Mouse (Mus musculus) cerebellum, postnatal 4 days (tissue): ENCODE measurements around the gene Vmn2r93.

ENCODE experiments used
- DNase-seq, 2 experiments: peaks; one replicate each; pipeline ENCODE4 v3.0.0; 2022; ENCODE audit warnings: low spot score in 2 of 2, mixed read lengths in 1 of 2

Gene Vmn2r93

DNA sequence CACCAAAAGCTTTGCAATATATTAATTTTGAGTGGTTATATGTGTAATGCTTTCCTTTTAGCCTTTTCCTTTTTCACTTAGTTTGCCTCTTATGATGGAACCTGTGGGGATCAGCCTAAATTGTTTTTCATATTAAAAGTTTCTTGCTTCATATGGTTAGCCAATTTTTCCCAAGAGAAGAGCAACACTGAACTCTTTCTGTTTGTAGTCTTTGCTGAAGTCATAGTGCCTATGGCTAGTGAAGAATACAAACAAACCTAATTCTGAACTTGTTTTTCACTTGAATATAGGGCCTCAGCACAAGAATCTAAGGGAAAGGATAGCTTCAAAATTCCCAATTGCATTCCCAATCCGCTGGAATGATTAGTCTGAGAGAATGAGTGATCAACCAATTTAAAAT is at the start of gene Vmn2r93:
TSS of gene Vmn2r93 (plus strand) at position 301 of the 400 bp plus-strand sequence.
- DNase-seq = no peak

DNA sequence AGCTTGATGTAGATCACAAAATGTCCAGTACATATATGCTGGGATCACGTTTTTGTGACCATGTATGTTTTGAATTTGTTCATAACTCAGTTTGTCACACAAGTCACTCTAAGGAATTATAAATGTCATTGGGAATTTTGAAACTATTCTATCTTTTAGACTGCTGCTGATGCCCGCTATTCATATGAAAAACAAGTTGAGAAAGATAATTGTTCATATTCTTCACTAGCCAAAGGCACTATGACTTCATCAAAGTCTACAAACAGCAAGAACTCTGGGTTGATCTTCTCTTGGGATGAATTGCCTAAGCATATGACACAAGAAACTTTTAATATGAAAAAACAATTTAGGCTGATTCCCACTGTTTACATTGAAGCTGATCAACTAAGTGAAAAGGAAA is 20.2 kb upstream of the Vmn2r93 start, which contains the start of gene Vmn2r94:
TSS of gene Vmn2r94 (minus strand) at position 101 of the 400 bp plus-strand sequence.
- DNase-seq = no peak

DNA sequence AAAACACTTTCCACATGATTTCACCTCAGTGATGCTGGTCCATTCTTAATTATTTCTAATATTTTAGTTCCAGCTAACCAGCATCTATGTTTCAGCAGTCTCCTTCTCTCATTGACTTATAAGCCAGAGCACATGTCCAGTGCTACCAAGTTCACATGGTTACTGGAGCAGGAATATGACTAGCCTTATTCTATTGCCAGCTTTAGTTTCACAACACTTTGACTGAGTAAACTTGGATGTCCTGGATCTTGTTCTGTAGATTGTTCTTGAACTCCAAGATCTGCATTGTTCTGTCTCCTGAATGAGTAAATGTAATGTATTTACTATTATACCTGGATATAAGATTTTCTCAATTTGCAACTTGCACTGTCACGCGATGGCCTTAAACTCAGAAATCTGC is 25.1 kb downstream of the Vmn2r93 start:
- DNase-seq = no peak

DNA sequence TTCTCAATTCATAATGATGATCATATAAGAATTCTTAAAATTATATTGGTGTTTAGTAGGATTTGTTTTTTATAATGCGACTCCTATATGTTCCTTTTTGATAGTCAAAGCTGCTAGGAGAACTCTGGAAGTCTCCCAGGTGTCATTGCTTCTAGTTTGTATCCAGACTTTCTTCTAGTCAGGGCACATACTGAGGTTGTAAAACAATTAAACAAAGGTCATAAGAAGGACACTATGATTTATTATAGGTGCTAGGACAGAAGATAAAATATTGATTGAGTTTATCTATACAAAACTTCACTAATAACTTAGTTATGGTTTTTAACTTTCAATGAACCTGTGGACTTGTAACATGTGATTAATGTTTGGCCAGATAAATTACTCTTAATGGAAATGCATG is 62.1 kb downstream of the Vmn2r93 start:
- DNase-seq = no peak

DNA sequence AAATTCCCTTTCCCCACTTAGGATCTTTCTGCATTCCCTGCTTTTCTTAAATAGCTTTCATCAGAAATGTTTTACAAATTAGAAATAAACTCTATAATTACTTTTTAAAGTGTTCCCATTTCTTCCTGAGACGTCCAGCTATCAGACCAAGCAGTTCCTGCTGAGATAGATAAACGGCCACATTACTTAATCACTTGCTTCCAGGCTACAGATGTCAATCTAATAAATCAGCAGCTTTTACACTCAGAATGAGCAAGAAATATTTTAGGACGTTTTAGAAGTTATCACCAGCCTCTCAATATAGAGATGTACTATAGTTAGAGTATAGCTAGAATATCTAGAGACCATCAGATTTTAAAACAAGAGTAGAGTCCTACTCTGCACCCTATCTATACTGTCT is 62.7 kb downstream of the Vmn2r93 start:
- no peak for DNase-seq
